Mouse (Mus musculus) lung, embryonic 15.5 days (tissue): ENCODE data around the gene Iqcb1. TPM values are rescaled to one million over a fixed set of nuclear protein-coding genes. Genes with fewer than 3 reads are reported as not detected.

ENCODE experiments used
- ATAC-seq: fragments of 200-750 bp; cut with Nextera tagmentation; 2 replicates; pipeline ENCODE4 v1.8.0; 2017; ENCODE audit warnings: moderate number of reproducible peaks, borderline replicate concordance; ENCODE audit not compliant: low FRiP score, low TSS enrichment; ENCODE audit errors: extremely low read depth
- H3K27ac ChIP-seq: fragments of 300-500 bp; sonication (generic); 2 replicates; pipeline ENCODE4 v1.5.1; 2015; ENCODE audit warnings: moderate library complexity, mild to moderate bottlenecking, inconsistent platforms
- H3K27me3 ChIP-seq: fragments of 300-500 bp; sonication (generic); 2 replicates; pipeline ENCODE4 v1.6.1; 2015; ENCODE audit warnings: inconsistent platforms
- H3K36me3 ChIP-seq: fragments of 300-500 bp; sonication (generic); 2 replicates; pipeline ENCODE4 v1.6.1; 2015; ENCODE audit warnings: inconsistent platforms
- H3K4me1 ChIP-seq: fragments of 300-500 bp; sonication (generic); 2 replicates; pipeline ENCODE4 v1.6.1; 2015; ENCODE audit warnings: inconsistent platforms
- H3K4me2 ChIP-seq: fragments of 300-500 bp; sonication (generic); 2 replicates; pipeline ENCODE4 v1.6.1; 2015; ENCODE audit warnings: inconsistent platforms, mild to moderate bottlenecking, moderate library complexity
- H3K4me3 ChIP-seq: fragments of 300-500 bp; sonication (generic); 2 replicates; pipeline ENCODE4 v1.5.1; 2015; ENCODE audit warnings: mild to moderate bottlenecking, inconsistent platforms
- H3K9ac ChIP-seq: fragments of 300-500 bp; sonication (generic); 2 replicates; pipeline ENCODE4 v1.6.1; 2015; ENCODE audit warnings: inconsistent platforms
- H3K9me3 ChIP-seq: fragments of 300-500 bp; sonication (generic); 2 replicates; pipeline ENCODE4 v1.6.1; 2016; ENCODE audit warnings: inconsistent platforms
- WGBS: fragments of 180-500 bp; shearing (Covaris S2); methylation state at CpG from one replicate; pipeline ENCODE4 v1.1.7; 2015; 5-methylcytosine and 5-hydroxymethylcytosine counted together
- polyA plus RNA-seq: library from polyadenylated mRNA; unstranded; fragments of >200 nt; fragmentation: Nextera tagmentation; extraction: Ambion mirVana; gene quantifications from 2 replicates; pipeline ENCODE4 v1.2.1, GENCODE M21; 2015

Iqcb1 gene
- polyA plus RNA-seq, 1 experiment from 2014 or later = 30.2 TPM

DNA sequence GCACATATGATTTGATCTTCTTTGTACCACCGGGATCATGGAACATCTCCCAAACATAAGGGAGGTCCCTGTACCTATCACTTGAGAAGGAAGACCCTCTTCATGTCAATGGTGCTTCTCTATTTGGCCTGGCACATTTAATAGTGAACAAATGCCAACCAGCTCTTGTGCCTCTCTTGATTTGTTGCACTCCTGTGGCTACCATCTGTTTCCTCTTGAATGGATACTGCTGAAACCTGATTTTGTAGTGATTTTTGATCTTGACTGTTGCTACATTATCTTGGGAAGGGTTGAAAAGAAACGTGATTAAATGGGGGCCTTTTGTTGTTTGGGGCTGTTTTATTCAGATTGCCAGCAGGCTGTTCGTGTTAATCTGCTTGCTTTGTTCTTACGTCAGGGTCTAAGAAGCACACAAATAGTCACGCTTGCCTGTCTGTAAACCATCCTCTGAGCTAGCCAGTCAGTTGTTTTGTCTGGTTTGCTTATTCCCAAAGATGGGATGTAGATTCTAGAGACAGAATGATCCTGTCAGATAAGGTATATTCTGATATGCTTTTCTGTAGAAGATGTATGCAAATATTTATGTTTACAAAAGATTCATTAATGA, 54.7 kb downstream of the Iqcb1 start:
- H3K4me1 ChIP-seq = peaks cover 5% of the 10 kb centered on the region; the same call in 1 of the 2 replicates
- H3K9ac ChIP-seq = no peak overlapping the region
- ATAC-seq = no peak
- no peak overlapping the region for H3K4me3 ChIP-seq
- no peaks in the 10 kb centered on the region for H3K9me3 ChIP-seq
- H3K27me3 ChIP-seq = no peaks in the 10 kb centered on the region
- 78% methylated on average over 5 of the region's 5 CpGs for WGBS
- no peak overlapping the region for H3K4me2 ChIP-seq
- H3K36me3 ChIP-seq = peaks cover 19% of the 10 kb centered on the region
- H3K27ac ChIP-seq = no peak overlapping the region

DNA sequence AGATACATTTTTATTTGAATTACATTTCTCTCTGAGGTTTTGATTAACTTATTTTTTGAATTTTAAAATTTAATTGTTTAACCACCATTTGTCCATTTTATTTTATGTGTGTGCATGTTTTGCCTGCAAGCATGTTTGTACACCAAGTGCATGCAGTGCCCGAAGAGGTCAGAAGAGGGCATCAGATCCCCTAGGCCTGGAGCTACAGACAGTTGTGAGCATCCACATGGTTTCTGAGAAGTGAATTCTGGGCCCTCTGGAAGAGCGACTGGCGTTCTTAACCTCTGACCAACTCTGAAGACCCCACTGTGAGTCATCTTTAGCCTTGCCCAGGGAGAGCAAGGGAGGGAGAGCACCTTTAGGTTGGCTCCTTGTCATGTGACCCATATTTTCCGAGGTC, 56.7 kb downstream of the Iqcb1 start:
- Histone ChIP-seq H3K27me3 (no peaks in the 10 kb centered on the region), H3K4me2 (no peak overlapping the region), H3K9me3 (no peaks in the 10 kb centered on the region), H3K36me3 (peaks cover 24% of the 10 kb centered on the region), H3K4me3 (no peak overlapping the region), H3K27ac (no peak overlapping the region), H3K4me1 (no peaks in the 10 kb centered on the region), H3K9ac (no peak overlapping the region)
- 84% methylated on average over 4 of the region's 4 CpGs for WGBS
- ATAC-seq = no peak

DNA sequence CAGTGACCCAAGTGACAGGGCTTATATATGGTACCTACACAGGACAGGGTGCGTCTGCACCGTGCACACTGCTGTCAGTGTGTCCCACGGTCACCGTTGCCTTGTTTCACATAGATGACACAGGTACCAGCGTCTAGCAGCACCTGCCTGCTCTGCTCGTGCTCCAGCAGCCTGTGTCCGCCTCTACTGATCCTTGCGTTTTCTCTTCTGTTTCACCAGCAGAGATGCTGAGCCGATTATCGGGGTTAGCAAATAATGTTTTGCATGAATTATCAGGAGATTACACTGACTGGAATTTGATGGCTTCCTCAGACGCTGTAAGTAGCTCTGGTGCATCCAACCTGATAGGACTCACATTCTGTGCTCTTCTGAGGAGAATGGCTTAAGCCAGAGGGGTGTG, 57.7 kb downstream of the Iqcb1 start:
- no peaks in the 10 kb centered on the region for H3K27me3 ChIP-seq
- H3K4me3 ChIP-seq = no peak overlapping the region
- H3K27ac ChIP-seq = no peak overlapping the region
- H3K4me2 ChIP-seq = no peak overlapping the region
- H3K9ac ChIP-seq = no peak overlapping the region
- ATAC-seq = no peak
- H3K4me1 ChIP-seq = no peaks in the 10 kb centered on the region
- H3K36me3 ChIP-seq = peaks cover 24% of the 10 kb centered on the region
- H3K9me3 ChIP-seq = no peaks in the 10 kb centered on the region
- WGBS = 91% methylated on average over 11 of the region's 11 CpGs

DNA sequence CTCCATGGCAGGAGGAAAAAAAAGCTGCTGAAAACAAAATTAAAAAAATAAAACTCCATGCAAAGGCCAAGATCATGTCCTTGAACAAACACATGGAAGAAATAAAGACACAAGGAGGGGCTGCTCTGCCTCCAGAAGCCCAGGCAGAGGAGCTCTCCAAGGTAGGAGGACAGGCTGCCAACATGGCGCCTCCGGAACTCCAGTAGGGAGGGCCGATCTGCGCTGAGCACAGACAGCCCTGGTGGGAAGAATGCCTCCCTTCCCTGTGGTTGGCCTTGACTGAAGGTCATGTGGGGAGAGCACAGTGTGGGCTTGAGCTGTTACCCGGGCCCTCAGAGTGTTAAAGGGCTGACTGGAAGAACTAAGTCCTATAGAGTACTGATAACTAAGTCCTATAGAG, 59.4 kb downstream of the Iqcb1 start:
- H3K4me2 ChIP-seq = no peak overlapping the region
- 87% methylated on average over 5 of the region's 5 CpGs for WGBS
- peaks cover 37% of the 10 kb centered on the region for H3K36me3 ChIP-seq
- H3K27ac ChIP-seq = no peak overlapping the region
- H3K9me3 ChIP-seq = no peaks in the 10 kb centered on the region
- ATAC-seq = no peak
- H3K4me3 ChIP-seq = no peak overlapping the region
- no peaks in the 10 kb centered on the region for H3K27me3 ChIP-seq
- H3K9ac ChIP-seq = no peak overlapping the region
- no peaks in the 10 kb centered on the region for H3K4me1 ChIP-seq

DNA sequence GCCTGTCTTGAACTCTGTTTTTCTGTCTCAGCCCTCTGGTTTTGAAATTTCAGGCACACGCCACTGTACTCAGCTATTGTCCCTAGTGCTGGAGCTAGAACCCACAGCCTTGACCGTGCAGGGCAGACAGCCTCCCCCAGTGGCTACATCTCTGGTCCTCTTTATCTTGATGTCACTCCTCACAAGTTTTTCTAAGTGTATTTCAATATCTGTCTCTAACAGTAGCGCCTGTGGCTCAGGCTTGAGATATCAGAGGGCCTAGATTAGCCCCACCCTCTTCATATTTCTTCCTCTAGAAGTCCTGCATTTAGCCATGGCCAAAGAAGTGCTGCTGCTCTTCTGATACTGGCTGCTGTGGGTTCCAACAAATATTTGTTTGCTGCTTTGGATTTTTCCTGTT, 62.4 kb downstream of the Iqcb1 start:
- H3K36me3 ChIP-seq = peaks cover 60% of the 10 kb centered on the region
- H3K27me3 ChIP-seq = no peaks in the 10 kb centered on the region
- no peak overlapping the region for H3K27ac ChIP-seq
- H3K4me2 ChIP-seq = no peak overlapping the region
- H3K9ac ChIP-seq = no peak overlapping the region
- ATAC-seq = no peak
- no peaks in the 10 kb centered on the region for H3K4me1 ChIP-seq
- 80% methylated on average over 3 of the region's 3 CpGs for WGBS
- no peaks in the 10 kb centered on the region for H3K9me3 ChIP-seq
- H3K4me3 ChIP-seq = no peak overlapping the region

DNA sequence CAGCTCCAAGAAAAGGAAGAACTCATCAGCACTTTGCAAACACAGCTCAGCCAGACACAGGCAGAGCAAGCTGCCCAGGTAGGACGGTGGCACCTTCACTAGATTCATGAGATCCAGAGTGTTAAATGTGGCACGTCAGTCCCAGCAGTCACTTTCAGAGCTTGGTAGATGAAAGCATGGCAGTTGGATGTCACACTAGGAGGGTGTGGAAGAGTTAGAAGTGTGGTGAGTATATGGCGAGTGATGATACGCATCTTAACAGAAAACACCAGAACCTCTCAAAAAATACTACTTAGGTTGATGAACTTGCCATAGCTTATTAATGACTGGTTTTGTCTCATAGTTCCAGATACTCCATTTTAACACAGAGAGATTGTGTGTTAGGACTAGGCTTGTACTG, 63.2 kb downstream of the Iqcb1 start:
- Histone ChIP-seq H3K9me3 (no peaks in the 10 kb centered on the region), H3K9ac (no peak overlapping the region), H3K36me3 (peaks cover 59% of the 10 kb centered on the region), H3K4me2 (no peak overlapping the region), H3K27ac (no peak overlapping the region), H3K4me3 (no peak overlapping the region), H3K4me1 (no peaks in the 10 kb centered on the region), H3K27me3 (no peaks in the 10 kb centered on the region)
- no peak for ATAC-seq
- 91% methylated on average over 4 of the region's 4 CpGs for WGBS

DNA sequence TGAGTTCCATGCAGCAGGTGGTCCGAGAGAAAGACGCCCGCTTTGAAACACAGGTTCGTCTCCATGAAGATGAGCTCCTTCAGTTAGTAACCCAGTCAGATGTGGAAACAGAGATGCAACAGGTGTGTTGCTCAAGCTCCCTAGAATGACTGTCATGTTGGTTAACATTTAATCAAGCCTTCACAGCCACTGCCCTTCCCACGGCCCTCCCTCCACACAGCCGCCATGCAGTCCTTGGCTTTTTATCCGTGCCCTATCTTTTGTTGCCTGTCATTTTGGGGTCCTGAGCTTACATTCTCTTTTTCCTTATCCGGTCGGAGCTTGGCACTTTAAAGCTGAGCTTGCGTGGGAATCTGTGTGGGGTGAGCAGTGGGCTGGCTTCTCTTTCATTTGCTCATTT, 65.1 kb downstream of the Iqcb1 start:
- 90% methylated on average over 10 of the region's 10 CpGs for WGBS
- H3K9ac ChIP-seq = no peak overlapping the region
- H3K9me3 ChIP-seq = no peaks in the 10 kb centered on the region
- H3K4me3 ChIP-seq = no peak overlapping the region
- H3K4me1 ChIP-seq = no peaks in the 10 kb centered on the region
- H3K36me3 ChIP-seq = peaks cover 51% of the 10 kb centered on the region
- no peak overlapping the region for H3K27ac ChIP-seq
- ATAC-seq = no peak
- H3K4me2 ChIP-seq = no peak overlapping the region
- no peaks in the 10 kb centered on the region for H3K27me3 ChIP-seq

DNA sequence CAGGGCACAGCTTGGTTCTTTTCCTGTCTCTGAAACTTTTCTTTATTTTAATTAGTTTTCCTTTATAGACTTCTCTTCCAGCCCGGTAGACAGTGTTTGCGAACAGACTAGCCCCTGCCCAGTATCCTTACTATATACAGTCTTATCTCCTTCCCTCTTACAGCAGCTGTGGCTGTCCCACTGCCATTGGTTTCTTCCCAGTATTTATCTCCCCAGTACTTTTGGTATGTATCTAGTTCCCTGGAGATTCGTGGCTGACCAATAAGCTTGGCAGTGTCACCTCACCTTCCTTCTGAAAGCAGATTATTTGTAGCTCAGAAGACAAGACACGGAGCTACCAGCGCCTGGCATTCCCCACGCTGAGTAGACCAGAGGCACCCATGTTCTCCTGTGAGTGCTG, 68.5 kb downstream of the Iqcb1 start:
- H3K4me3 ChIP-seq = no peak overlapping the region
- WGBS = 88% methylated on average over 6 of the region's 6 CpGs
- no peak for ATAC-seq
- H3K4me1 ChIP-seq = no peaks in the 10 kb centered on the region
- H3K27me3 ChIP-seq = no peaks in the 10 kb centered on the region
- no peak overlapping the region for H3K27ac ChIP-seq
- H3K4me2 ChIP-seq = no peak overlapping the region
- H3K9me3 ChIP-seq = no peaks in the 10 kb centered on the region
- H3K36me3 ChIP-seq = peaks cover 67% of the 10 kb centered on the region
- H3K9ac ChIP-seq = no peak overlapping the region

DNA sequence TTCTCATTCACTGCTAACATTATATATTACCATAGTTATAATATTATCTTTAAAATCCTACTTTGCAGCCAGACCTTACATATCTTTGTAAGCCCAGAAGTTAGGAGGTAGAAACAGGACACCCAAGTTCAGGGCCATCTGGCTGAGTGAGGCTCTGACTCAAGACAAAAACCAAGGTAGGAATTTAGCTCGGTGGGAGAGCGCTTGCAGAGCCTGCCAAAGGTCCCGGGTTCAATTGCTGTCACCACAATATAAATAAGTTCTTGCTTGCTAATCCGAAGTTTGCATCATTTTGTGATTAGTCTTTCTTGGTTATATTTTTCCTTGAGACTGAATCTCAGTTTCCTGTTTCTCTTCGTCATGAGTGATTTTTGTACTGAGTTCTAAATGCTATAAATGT, 75.0 kb downstream of the Iqcb1 start:
- no peaks in the 10 kb centered on the region for H3K4me1 ChIP-seq
- H3K9me3 ChIP-seq = no peaks in the 10 kb centered on the region
- peaks cover 61% of the 10 kb centered on the region for H3K36me3 ChIP-seq
- no peak for ATAC-seq
- no peak overlapping the region for H3K27ac ChIP-seq
- 84% methylated on average over 5 of the region's 5 CpGs for WGBS
- H3K27me3 ChIP-seq = no peaks in the 10 kb centered on the region
- no peak overlapping the region for H3K4me2 ChIP-seq
- H3K4me3 ChIP-seq = no peak overlapping the region
- H3K9ac ChIP-seq = no peak overlapping the region

DNA sequence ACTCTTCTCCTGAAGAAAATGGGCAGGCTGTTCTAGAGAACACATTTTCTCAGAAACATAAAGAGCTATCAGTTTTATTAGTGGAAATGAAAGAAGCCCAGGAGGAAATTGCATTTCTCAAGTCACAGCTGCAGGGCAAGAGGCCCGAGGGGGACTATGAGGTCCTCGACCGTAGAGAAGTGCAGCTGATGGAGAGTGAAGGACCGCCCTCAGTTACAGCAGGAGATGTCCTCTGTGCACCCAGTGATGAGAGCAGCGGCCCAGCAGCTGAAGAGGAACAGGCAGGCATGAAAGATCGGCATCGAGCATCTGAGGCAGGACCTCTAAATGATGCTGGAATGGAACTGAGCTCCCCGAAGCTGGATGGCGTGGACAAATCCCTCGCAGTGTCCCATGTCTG, 83.7 kb downstream of the Iqcb1 start:
- Histone ChIP-seq H3K27ac (no peak overlapping the region), H3K36me3 (peaks cover 43% of the 10 kb centered on the region), H3K9me3 (no peaks in the 10 kb centered on the region), H3K4me3 (no peak overlapping the region), H3K4me2 (no peak overlapping the region), H3K27me3 (no peaks in the 10 kb centered on the region), H3K9ac (no peak overlapping the region), H3K4me1 (no peaks in the 10 kb centered on the region)
- 72% methylated on average over 10 of the region's 10 CpGs for WGBS
- ATAC-seq = no peak

DNA sequence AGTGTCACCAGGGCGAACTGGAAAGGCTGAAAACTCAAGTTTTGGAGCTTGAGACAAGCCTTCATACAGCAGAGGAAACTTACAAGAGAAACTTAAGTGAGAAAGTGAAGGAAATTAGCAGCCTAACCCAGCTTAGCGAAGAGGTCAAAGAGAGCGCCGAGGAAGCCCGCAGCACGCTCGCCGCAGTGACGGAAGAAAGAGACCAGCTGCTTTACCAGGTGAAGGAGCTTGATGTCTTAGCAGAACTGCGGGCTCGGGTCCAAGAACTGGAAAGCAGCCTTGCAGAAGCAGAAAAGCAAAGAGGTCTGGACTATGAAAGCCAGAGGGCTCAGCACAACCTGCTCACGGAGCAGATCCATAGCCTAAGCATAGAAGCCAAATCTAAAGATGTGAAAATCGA, 84.1 kb downstream of the Iqcb1 start:
- H3K36me3 ChIP-seq = peaks cover 45% of the 10 kb centered on the region
- 72% methylated on average over 13 of the region's 13 CpGs for WGBS
- no peak for ATAC-seq

DNA sequence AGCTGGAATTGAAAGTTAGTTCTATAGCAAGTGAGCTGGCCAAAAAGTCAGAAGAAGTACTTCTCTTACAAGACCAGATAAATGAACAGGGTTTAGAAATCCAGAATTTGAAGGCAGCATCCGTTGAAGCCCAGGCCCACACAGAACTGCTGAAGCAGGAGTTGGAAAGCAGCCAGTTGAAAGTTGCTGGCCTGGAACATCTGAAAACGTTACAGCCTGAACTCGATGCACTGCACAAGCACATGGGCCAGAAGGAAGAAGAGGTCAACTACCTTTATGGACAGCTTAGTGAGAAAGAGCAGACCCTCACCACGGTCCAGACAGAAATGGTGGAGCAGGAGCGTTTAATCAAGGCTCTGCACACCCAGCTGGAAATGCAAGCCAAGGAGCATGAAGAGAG, 86.0 kb downstream of the Iqcb1 start:
- peaks cover 49% of the 10 kb centered on the region for H3K36me3 ChIP-seq
- H3K9me3 ChIP-seq = no peaks in the 10 kb centered on the region
- no peak overlapping the region for H3K9ac ChIP-seq
- ATAC-seq = no peak
- H3K4me2 ChIP-seq = no peak overlapping the region
- no peaks in the 10 kb centered on the region for H3K4me1 ChIP-seq
- H3K27me3 ChIP-seq = no peaks in the 10 kb centered on the region
- WGBS = 66% methylated on average over 5 of the region's 5 CpGs
- H3K27ac ChIP-seq = no peak overlapping the region
- H3K4me3 ChIP-seq = no peak overlapping the region

More for the DNA sequence above, 84.1 kb downstream of the Iqcb1 start:
- no peaks in the 10 kb centered on the region for H3K27me3 ChIP-seq
- no peak overlapping the region for H3K4me3 ChIP-seq
- no peaks in the 10 kb centered on the region for H3K4me1 ChIP-seq
- H3K27ac ChIP-seq = no peak overlapping the region
- H3K9ac ChIP-seq = no peak overlapping the region
- H3K4me2 ChIP-seq = no peak overlapping the region
- H3K9me3 ChIP-seq = no peaks in the 10 kb centered on the region

DNA sequence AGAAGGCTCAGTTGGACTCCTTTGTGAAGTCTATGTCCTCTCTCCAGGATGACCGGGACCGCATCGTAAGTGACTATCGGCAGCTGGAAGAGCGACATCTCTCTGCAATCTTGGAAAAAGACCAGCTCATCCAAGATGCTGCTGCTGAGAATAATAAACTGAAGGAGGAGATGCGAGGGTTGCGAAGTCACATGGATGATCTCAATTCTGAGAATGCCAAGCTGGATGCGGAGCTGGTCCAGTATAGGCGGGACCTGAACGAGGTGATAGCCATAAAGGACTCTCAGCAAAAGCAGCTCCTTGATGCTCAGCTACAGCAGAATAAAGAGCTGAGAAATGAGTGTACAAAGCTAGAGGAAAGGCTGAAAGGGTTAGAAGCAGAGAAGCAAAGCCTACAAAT, 90.3 kb downstream of the Iqcb1 start:
- 95% methylated on average over 10 of the region's 10 CpGs for WGBS
- no peak overlapping the region for H3K4me3 ChIP-seq
- ATAC-seq = no peak
- no peak overlapping the region for H3K9ac ChIP-seq
- H3K27me3 ChIP-seq = no peaks in the 10 kb centered on the region
- no peaks in the 10 kb centered on the region for H3K4me1 ChIP-seq
- H3K36me3 ChIP-seq = peaks cover 63% of the 10 kb centered on the region
- no peak overlapping the region for H3K4me2 ChIP-seq
- H3K9me3 ChIP-seq = no peaks in the 10 kb centered on the region
- H3K27ac ChIP-seq = no peak overlapping the region
